Mouse (Mus musculus) olfactory bulb, adult 2 months (tissue): ENCODE results near the gene Tmed6. TPM values are rescaled to one million over a fixed set of nuclear protein-coding genes. Genes with fewer than 3 reads are reported as not detected.

Experiments used
- H3K27ac ChIP-seq: fragments of 200-500 bp; 2 replicates; pipeline ENCODE4 v1.5.1; 2012; ENCODE audit warnings: low read depth, low read length; ENCODE audit not compliant: insufficient read depth
- H3K4me1 ChIP-seq: fragments of 200-500 bp; 2 replicates; pipeline ENCODE4 v1.6.1; 2012; ENCODE audit warnings: low read length; ENCODE audit not compliant: control insufficient read depth, insufficient read depth
- H3K4me3 ChIP-seq: fragments of 200-500 bp; 2 replicates; pipeline ENCODE4 v1.5.1; 2012; ENCODE audit warnings: mild to moderate bottlenecking, low read depth, low read length, moderate library complexity; ENCODE audit not compliant: insufficient read depth
- CTCF ChIP-seq: fragments of 200-500 bp; IDR thresholded peaks from 2 replicates; pipeline ENCODE4 v1.5.1; 2012; ENCODE audit warnings: low read depth, mild to moderate bottlenecking, low read length, moderate library complexity; ENCODE audit not compliant: insufficient read depth
- POLR2A ChIP-seq: fragments of 200-500 bp; IDR thresholded peaks from 2 replicates; pipeline ENCODE4 v1.6.1; 2012; ENCODE audit warnings: mild to moderate bottlenecking, low read depth, low read length, moderate library complexity; ENCODE audit not compliant: insufficient read depth
- WGBS: fragments of 180-500 bp; shearing (Covaris S2); methylation state at CpG from one replicate; pipeline ENCODE4 v1.1.7; 2018; 5-methylcytosine and 5-hydroxymethylcytosine counted together
- polyA plus RNA-seq: library from polyadenylated mRNA; stranded (reverse); fragments of >200 nt; gene quantifications from 2 replicates; pipeline ENCODE4 v1.2.4, GENCODE M21; 2012; ENCODE audit warnings: low replicate concordance; ENCODE audit not compliant: missing spikeins, insufficient read depth, insufficient read length

Tmed6 gene
- not detected in 2 replicates for polyA plus RNA-seq

DNA sequence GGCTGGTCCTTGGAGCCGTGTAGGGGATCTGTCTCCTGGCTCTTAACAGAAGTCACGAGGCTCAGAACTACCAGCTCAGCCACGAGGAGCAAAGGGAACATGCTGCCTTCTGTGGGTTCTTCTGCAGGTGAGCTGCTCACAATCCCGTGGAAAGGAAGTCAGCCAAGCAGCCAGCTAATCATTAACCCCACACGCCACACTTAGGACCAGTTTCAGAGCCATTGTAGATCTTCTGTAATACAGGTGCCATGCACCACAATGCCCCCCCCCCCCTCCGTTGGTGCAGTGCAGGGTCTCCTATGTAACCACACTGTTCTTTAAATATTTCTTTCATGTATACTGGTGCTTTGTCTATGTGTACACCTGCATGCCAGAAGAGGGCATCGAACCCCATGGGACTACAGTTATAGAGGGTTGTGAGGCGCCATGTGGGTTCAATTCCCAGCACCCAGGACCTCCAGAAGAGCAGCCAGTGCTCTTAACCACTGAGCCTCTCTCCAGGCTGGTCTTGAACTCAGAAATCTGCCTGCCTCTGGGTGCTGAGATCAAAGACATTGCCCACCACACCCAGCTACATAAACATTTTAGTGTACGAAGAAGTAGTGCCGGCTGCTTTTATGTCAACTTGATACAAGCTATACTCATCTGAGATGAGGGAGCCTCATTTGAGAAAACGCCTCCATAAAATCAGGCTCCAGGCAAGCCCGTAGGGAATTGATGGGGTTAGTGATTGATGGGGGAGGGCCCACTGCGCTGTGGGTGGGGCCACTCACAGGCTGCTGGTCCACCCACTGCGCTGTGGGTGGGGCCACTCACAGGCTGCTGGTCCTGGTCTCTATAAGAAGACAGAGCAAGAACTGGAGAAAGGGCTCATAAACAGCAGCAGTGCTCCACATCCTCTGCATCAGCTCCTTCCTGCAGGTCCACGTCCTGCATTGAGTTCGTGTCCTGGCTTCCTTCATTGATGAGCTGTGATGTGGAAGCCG is at the start of gene Tmed6:
Tmed6 (minus strand) TSS at position 134 of the 986 bp plus-strand sequence.
- Histone ChIP-seq H3K27ac (no peak within 1 kb of the TSS), H3K4me3 (no peak within 1 kb of the TSS), H3K4me1 (no peaks in the 10 kb centered on the region)
- 65% methylated on average over 17 of the region's 17 CpGs for WGBS
- TF ChIP-seq POLR2A = no peak
- no peak for TF ChIP-seq CTCF

- Histone ChIP-seq H3K4me1 (peaks cover 27% of the 10 kb centered on the region), H3K4me3 (no peak overlapping the region), H3K27ac (peak overlapping the region; percentile 81)
- no peak for TF ChIP-seq CTCF
- WGBS = 63% methylated on average over 10 of the region's 10 CpGs
Observed at GRCm38 (mm10) chr8:107115008-107115320, 49.5 kb upstream of the Tmed6 start.

GRCm38 (mm10) chr8:107114150-107115007 is 48.9 kb upstream of the Tmed6 start:
- H3K4me3 ChIP-seq = no peak overlapping the region
- H3K4me1 ChIP-seq = peaks cover 24% of the 10 kb centered on the region
- H3K27ac ChIP-seq = peak overlapping the region; percentile 81
- TF ChIP-seq POLR2A = no peak
- TF ChIP-seq CTCF = no peak
- 42% methylated on average over 19 of the region's 19 CpGs for WGBS

DNA sequence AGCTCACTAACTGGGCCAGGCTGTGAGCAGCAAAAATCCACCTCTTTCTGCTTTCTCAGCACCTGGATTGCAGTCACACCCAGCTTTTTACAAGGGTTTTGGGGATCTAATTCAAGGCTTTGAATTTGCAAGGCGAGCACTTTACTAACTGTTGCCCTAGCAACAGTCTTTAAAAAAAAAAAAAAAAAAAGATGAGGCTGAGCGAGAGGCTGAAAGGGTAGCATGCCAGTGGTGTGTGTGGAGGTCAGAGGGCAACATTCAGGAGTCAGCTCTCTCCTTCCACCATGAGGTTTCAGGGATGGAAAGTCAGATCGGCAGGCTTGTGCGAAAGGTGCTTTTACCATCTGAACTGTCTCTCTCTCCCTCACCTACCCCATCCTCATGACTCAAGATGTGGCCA is 47.8 kb upstream of the Tmed6 start:
- Histone ChIP-seq H3K4me3 (no peak overlapping the region), H3K4me1 (peaks cover 18% of the 10 kb centered on the region), H3K27ac (no peak overlapping the region)
- WGBS = 53% methylated on average over 4 of the region's 4 CpGs
- no peak for TF ChIP-seq CTCF
- no peak for TF ChIP-seq POLR2A

DNA sequence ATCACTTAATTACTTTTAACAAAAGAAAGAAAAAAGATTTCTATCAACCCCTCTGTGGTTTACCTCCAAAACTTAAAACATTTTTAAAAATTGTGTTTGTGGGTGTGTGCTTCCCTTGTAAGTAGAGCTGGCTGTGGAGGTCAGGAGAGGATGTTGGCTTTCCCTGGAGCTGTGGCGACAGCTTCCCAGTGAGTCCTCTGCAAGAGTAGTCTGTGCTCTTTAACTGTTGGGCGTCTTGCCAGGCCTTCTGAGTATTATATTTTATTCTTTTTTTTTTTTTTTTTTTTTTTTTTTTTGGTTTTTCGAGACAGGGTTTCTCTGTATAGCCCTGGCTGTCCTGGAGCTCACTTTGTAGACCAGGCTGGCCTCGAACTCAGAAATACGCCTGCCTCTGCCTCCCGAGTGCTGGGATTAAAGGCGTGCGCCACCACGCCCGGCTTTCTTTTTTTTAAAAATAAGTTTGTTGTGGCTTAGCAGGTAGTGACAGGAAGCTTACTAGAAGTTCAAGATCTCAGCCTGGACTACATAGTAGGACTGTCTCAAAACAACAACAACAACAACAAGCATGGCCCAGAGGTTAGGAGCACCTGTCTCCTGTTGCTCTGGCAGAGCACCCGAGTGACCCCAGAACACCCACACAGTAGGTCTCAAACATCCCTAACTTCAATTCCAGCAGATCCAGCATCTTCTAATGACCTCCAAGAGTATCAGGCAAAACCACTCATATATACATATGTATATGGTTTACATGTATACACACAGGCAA is 46.1 kb upstream of the Tmed6 start:
- Histone ChIP-seq H3K4me1 (peaks cover 18% of the 10 kb centered on the region), H3K4me3 (no peak overlapping the region), H3K27ac (no peak overlapping the region)
- no peak for TF ChIP-seq CTCF
- no peak for TF ChIP-seq POLR2A
- 95% methylated on average over 10 of the region's 11 CpGs for WGBS

- H3K4me3 ChIP-seq = no peak overlapping the region
- H3K27ac ChIP-seq = no peak overlapping the region
- TF ChIP-seq CTCF (no peak), POLR2A (no peak)
- 60% methylated on average over 9 of the region's 9 CpGs for WGBS
- peaks cover 18% of the 10 kb centered on the region for H3K4me1 ChIP-seq
Observed at GRCm38 (mm10) chr8:107110629-107111330, 45.3 kb upstream of the Tmed6 start.

GRCm38 (mm10) chr8:107109816-107110435 is 44.5 kb upstream of the Tmed6 start:
- H3K4me3 ChIP-seq = no peak overlapping the region
- TF ChIP-seq CTCF (no peak), POLR2A (no peak)
- no peak overlapping the region for H3K27ac ChIP-seq
- H3K4me1 ChIP-seq = peaks cover 16% of the 10 kb centered on the region
- 83% methylated on average over 5 of the region's 5 CpGs for WGBS
